Mouse (Mus musculus): ENCODE results near the gene BC028528.
"Not testable (repeated sequence)": the region's sequence is repeated elsewhere in the genome, so short reads cannot be mapped to it uniquely, and the experiment has no call there.

Gene BC028528

DNA sequence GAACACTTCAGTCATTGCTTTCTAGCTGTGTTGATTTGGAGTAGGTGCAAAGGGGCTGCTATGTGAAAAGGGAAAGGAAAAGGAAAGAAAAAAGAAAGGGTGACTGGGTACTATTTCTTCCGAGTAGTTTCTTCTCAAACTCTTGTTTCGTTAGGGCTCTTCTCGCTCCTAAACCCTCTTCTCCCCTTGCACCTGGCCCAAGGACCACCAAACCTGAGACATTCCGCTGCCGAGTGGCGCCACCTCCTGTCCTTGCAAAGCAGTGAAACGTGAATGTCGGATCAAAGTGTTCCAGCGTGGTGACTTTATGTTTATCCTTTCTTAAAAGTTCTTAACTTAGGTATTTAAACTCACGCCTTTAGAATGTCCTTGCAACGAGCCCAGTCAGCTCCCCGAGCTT, 15.1 kb upstream of the BC028528 start:
- in situ Hi-C loops (cut with MboI; ENCODE audit: unreplicated experiment in 2 of 2): loop anchor here in 1 of 2 experiments (5.0 kb wide), 1 partner anchor 40 kb away; no protein-coding TSS in a partner anchor

DNA sequence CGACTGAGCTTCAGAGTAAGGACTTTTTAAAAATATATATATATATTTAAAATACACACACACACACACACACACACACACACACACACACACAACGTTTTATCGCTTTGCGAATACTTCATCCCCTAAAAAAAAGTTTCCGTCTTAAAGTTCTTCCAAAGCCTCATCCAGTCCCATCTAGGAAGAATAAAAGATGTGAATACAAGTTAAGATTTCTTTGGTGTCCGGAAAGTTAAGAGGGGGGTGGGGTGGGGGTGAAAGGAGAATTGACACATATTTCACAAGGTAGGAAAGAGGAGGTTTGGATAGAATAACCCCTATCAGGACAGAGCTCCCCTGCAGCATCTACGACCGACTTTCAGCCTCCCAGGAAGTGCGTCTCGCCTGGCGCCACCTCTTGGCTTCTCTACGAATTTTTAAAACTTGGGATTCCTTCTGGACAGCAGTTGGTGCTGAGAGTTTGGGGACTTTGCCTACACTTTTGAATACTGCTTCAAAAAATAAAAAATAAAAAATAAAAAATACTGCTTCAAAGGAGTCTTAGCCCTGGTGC, 14.2 kb upstream of the BC028528 start:
- in situ Hi-C loops (cut with MboI; ENCODE audit: unreplicated experiment in 2 of 2): loop anchor here in 1 of 2 experiments (5.0 kb wide), 1 partner anchor 39 kb away; no protein-coding TSS in a partner anchor

DNA sequence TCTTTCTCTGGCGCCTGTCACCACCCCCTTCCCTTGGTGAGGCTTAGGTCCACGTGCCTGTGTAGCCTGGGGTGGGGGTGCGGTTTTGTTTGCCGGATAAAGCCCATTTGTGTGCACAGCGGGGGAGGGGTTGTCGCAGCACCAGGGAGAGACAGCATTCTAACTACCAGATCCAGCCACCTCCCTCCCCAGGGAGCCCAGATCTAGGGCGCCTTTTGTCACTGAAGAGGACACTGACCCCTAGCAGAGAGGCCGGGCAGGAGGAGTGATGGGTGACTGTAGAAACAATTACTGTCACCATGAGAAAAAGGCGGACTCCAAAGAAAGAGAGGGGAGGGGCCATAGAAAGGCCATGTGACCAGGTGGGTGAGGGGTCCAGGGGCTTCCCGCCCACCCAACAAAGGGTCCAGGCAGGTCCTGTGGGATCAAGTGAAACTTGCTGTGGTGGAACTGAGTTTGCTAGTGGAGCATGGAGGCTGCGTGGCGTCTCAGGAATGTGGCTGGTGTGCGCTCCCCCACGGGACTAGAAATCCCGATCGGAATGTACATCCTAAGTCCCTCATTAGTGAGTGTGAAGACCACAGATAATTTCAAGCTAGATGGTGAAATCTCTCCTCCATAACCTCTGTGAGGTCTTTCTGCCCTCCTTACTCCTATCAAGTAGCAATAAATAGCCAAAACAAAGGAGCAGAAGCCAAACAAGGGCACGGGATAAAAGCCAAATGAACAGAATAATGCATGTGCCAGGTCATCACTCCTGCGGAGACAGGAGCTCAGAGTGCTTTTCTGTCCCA, 13.5 kb upstream of the BC028528 start:
- in situ Hi-C loops (cut with MboI; ENCODE audit: unreplicated experiment in 2 of 2): loop anchor here in 1 of 2 experiments (5.0 kb wide), 1 partner anchor 38 kb away; no protein-coding TSS in a partner anchor

DNA sequence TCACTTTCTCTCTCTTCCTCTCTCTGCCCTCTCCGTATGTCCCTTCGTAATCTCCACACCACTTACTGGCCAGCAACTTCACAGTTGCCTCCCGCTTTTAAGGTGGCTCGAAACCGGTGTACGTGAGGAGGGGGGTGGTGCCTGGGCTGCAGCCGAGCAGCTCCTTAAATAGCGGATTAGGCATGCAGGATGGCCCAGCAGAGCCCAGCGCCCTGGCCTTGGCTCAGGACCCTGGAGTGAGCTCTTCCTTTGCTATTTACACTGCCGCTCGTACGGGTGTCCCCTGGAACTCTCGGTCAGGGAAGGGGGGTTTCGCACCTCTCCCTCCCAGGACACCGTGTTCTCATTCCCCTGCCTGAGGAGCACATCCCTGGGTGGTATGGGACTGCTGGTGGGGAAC, 12.8 kb upstream of the BC028528 start, which contains the start of gene Car14:
Gene Car14 (minus strand): TSS at position 124 of the 400 bp plus-strand sequence.
- in situ Hi-C loops (cut with MboI; ENCODE audit: unreplicated experiment in 2 of 2): no loop called here

DNA sequence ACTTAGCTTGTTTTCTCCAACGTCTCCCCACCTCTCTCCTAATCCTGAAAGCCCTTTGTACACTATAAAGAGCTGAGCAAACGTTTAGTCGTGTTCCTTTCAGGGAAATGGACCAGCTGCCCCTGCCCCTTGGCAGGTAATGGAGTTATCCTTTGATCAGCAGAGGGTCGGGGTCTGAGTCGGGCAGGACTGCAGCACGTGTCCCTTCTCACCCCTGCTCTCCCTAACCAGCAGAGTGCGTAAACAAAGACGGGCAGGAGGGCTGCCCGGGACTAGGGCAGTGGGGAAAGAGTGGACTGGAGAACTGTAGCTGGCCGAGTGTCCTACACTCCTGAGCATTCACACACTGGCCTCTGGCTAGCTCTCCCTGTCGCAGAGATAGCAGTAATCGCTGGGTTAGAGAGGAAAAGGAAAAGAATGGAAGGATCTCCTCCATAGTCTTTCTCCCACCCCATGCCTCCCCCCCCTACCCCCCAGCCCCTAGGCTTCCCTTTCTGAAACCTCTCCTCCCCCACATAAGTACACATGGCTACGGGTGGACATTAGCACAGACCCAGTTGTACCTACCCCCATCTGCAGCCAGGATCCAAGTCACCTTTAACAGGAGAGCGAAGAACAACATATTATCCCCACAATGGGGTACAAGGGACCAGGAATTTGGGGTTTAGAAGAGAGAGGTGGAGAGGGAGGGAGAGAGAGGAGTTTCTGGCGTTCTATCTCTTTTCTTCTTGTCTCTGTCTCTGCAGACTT, 12.1 kb upstream of the BC028528 start:
- in situ Hi-C loops (cut with MboI; ENCODE audit: unreplicated experiment in 2 of 2): no loop called here

DNA sequence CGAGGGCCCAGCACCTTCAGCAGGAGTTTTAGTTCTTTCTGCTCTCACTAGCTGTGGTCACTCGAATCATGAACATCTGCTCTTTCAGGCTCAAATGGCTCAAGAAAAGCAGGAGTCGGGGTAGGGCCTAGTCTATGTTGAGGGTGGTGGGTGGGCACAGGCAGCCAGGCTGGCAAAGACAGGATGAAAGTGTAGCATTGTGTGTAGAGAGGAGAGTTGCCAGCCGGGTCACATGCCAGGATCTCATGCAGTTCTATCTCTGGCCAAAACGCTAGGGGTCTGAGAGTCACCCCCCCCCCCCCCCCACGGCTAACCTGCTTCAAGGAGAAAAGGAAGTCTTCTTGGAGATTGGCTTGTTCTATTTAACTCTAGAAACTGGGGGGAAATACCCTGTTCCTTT, 10.8 kb upstream of the BC028528 start:
- in situ Hi-C loops (cut with MboI; ENCODE audit: unreplicated experiment in 2 of 2): no loop called here

DNA sequence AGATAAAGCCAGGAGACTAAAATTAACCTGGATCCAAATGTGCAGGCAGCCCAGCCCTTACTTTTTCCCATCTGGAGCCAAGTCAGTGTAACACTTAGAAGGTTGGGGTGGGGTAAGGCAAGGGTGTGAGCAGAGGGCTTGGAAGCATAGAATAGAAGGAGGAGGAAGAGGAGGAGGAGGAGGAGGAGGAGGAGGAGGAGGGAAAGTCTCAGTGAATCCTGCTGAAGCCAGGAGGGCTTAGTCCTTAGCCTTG, 10.5 kb upstream of the BC028528 start:
- in situ Hi-C loops (cut with MboI; ENCODE audit: unreplicated experiment in 2 of 2): no loop called here

DNA sequence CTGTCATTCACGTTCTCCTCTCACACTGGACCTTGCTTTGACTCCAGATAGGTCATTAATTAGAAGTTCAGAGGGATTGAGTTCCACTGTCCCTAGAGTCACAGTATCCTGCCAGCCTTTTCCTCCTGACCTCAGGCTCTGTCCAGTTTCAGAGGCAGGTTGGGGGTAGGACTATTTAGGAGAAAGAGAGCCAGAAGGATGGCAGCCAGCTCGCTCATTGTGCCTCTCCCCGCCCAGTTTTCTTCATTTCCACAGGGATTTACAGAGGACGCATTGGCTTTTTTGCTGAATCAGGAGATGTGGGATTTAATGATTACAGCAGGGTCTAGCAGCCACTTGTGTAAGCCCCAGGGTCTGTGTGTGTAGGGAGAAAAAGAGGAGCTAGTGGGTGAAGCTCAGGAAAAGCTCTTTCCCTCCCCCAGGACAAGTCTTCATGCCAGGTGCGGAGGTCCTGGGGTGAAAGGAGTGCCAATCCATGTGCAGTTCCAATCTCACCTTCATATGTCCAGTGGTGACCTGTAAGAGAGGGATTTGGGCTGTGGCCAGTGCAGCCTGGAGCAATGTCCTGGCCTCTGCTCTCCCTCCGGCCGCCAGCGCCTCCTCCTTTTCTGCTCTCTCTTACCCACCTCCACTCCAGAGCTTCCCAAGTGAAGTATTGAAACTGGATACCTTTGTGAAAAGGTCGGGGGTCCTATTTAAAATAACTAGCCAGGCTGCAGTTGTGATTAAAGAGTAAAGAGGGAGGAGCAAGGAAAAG, 10.0 kb upstream of the BC028528 start:
- in situ Hi-C loops (cut with MboI; ENCODE audit: unreplicated experiment in 2 of 2): no loop called here

DNA sequence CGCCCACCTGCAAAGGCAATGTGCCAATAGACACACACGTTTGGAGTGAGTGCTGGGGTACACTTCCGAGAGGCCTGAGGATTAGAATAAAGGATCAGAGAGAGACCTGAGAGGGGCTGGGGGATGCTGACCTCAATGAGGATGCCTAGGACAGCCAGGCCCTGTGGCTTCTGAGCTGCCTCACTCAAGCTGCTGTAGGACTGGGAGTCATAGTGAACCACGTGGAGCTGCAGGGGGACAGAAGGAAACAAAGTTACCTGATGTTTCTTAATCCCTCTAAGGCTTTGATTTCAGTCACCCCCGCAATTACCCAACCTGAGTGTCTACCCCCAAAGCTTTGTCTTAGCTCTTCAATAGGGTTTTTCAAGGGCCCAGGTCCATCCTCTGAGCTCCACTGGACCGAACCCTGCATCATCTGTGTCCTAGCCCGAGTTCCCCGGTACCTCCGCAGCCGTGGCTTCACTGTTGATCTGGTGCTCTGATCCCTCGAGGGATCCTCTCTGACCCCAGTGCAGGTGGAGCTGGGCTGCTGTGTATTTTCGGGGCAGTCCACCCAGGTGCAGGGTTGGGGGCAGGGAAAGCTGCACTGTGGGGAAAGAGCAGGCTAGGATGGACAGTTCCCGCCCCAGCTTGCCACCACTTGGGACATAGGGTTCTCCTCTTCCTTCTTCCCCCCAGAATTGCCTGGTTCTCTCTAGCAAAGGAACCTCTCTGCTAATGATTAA, 8.2 kb upstream of the BC028528 start:
- in situ Hi-C loops (cut with MboI; ENCODE audit: unreplicated experiment in 2 of 2): no loop called here

DNA sequence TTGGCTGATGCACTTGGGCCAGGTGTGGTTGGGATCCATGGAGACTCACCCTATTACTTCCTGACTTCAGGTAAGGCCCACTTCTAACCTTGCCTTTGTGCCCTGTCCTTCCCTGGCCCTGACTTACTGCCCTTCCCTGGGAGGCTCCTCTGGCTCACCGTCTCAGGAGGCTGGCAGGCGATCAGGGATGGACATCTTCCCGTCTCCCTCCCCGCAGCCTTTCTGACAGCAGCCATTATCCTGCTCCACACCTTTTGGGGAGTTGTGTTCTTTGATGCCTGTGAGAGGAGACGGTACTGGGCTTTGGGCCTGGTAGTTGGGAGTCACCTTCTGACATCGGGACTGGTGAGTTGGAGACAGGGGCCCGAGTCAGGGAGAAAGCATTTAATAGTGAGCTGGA, 3.7 kb upstream of the BC028528 start:
- in situ Hi-C loops (cut with MboI; ENCODE audit: unreplicated experiment in 2 of 2): not testable (repeated sequence)

DNA sequence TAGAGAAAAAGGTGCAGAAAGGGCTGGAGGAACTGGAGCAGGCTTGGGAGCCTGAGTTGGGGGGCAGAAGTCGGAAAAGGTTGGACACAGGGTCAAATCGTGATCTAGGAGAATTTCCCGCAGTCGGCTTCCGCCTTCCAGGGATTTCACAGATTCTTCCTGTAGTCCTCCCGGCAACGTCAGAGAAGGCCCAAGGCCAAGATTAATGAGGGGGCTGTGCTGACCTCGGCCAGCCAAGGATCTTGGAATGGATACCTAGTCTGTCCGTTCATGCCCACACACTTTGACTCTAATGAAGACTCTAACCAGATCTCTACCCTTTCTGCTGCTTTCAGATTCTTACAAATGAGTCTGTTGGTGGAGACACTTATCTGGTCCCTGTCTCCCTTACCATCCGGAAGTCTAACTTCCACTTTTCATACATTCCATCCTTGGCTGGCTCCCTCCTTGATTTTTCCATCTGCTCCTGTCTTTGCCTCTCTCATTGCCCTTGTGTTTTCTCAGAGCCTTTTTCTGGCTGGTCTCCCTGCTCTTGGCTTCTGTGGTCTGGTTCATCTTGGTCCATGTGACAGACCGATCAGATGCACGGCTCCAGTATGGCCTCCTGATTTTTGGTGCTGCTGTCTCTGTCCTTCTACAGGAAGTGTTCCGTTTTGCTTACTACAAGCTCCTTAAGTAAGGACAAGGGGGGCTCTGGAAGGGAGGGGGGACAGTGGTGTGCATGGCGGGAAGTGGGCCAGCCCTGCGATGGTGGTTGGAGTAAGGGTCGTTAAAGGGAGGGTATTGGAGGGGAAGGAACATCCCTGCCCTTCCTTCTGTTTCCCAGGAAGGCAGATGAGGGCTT, 2.7 kb upstream of the BC028528 start:
- in situ Hi-C loops (cut with MboI; ENCODE audit: unreplicated experiment in 2 of 2): no loop called here

DNA sequence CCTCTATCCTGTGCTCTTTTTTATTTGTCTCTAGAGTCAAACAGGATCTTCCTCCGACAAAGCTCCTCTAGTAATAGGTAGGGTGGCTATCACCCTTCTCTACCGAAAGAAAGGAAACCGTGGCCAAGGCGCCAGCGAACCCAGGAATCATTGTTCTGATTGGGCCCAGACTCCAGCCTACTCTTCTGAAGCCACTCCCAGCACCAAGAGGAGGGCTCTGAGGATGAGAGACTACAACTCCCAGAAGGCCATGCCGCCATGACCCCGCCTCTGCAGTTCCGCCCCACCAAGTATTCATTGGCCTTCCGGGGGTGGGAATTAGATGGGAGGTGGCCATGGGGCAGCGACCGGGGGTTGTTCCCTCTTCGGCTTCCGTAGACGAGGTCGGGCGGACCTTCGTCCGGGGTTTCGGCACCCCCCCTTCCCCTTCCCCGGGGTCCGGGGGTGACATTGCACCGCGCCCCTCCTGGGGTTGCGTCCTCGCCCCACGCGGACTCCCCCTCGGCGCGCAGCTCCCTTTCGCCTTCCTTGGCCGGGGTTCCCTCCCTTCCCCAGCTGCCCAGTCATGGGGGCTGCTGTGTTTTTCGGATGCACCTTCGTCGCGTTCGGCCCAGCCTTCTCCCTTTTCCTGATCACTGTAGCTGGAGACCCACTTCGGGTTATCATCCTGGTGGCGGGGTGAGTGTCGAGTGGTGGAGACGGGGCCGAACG, 2.0 kb upstream of the BC028528 start, which contains the start of gene Aph1a:
Gene Aph1a (plus strand): TSS at position 364 of the 711 bp plus-strand sequence.
- in situ Hi-C loops (cut with MboI; ENCODE audit: unreplicated experiment in 2 of 2): not testable (repeated sequence)

DNA sequence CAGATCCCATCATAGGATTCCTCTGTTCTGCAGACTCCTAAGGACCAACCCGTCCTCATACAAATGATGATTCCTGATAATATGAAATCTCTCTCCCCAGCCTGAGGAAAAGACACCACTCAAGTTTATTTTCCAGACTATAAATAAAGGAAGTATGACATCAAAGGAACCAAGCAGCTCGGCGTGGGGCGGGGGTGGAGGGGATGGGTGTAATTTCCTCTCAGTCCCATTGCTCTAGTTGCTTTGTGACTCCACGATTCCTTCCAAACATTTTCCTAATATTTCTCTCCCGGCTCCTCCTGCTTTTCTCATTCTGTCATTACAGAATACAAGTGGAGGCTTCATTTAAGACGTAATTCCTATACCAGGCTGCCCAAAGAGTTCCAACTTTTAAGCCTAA, 1.3 kb upstream of the BC028528 start:
- in situ Hi-C loops (cut with MboI; ENCODE audit: unreplicated experiment in 2 of 2): no loop called here

DNA sequence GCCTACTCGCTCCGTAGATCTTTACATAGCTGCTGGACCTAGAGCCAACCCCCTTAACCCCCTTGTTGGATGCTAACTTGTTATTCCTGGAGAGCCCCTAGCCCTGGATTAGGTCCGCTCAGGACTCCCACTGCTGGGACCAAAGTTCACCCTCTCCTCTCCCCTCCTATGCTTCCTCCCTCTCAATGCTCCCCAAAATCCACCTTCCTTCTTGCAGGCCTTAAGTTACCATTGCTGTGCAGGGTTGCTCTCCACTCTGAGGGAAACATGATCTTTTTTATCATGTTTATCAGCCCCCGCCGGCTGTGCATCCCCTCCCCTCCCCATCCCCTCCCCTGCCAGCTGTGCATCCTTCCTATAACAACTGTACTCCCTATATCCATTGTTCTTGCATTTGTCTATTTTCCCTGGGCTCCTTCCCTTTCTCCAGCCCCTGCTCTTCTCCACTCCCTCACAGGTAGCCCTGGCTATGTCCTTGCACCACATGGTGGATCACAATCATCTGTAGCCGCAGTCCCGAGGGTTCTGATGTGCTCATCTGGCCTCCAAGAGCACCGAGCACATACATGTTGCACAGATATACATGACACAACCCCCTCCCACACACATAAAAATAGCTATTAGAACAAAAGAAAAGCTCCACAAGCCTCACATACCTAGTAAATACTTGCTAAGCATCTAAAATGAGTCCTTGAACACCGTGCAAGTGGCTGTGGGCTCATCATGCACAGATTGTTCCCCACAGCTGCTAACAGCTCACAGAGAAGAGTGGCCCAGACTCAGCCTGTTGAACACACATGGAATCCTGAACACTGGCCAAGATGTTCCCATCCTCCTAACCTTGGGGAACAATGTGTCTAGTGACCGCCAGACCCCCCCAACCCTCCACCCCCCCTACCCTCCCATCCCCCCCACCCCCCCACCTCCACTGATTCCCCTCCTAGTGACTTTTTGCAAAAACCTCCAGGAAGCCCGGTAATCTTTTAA, 554 bp upstream of the BC028528 start:
- in situ Hi-C loops (cut with MboI; ENCODE audit: unreplicated experiment in 2 of 2): no loop called here

DNA sequence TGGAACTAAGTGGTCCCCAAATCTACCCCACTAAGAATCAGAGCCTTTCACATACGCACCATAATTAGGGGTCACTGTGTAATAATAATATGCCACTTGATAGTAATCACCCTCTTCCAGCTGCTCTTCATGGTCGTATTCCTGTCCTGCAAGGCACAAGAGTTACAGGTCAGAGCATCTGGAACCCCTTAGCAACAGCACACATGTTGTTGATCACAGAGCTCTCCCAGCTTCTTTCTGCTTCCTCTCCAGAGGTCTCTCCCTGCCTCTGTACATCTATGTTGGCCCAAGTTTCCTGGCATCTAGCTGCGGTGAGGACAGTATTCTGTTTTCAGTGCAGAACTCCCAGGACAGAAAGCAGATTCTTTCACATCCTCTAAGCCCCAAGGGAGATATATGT, 2.1 kb downstream of the BC028528 start:
- in situ Hi-C loops (cut with MboI; ENCODE audit: unreplicated experiment in 2 of 2): loop anchor here in 1 of 2 experiments (10.0 kb wide), 1 partner anchor 165 kb away; the partner anchor contains the start of gene Vps45

DNA sequence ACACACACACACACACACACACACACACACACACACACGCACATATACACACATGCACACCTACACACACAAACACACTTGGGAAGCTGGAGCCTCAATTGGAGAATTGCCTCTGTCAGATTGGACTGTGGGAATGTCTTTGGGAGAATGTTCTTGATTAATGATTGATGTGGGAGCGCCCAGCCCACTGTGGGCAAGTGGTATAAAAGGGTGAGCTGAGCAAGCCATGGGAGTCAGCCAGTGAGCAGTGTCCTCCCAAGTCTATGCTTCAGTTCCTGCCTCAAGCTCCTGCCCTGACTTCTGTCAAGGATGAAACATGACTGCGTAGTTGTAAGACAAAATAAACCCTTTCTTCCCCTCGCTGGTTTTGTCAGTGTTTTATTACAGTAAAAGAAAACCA, 4.2 kb downstream of the BC028528 start:
- in situ Hi-C loops (cut with MboI; ENCODE audit: unreplicated experiment in 2 of 2): loop anchor here in 1 of 2 experiments (10.0 kb wide), 1 partner anchor 167 kb away; the partner anchor contains the start of gene Vps45

DNA sequence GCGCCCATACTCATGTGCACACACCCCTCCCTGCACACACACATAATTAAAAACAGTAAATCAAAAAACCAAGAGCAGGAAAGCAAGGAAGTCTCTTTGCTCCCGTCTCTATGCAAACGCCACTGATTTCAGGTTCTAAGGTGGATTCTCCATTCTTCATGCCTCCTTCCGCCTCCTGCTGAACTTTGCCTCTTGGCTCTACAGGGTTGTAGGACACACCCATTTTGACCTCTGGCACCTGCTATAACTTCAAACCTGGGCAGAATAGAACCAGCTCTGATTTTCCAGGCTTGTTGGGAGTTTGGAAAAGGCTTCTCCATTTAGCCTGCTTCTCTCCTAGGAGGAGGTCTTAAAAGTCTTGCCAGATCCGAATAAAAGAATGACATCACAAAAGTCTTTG, 7.4 kb downstream of the BC028528 start:
- in situ Hi-C loops (cut with MboI; ENCODE audit: unreplicated experiment in 2 of 2): loop anchor here (5.0 to 10.0 kb wide), 2 partner anchors 78 to 170 kb away; partner anchors contain the start of gene Vps45 (in 1 of the 2)

All from v-Abl transformed pro-B cells (cell line).